Mouse (Mus musculus) olfactory bulb, adult 2 months (tissue): ENCODE data around the gene Tnnt3.

Experiments
- CTCF ChIP-seq: fragments of 200-500 bp; IDR thresholded peaks from 2 replicates; pipeline ENCODE4 v1.5.1; 2012; ENCODE audit warnings: low read depth, mild to moderate bottlenecking, low read length, moderate library complexity; ENCODE audit not compliant: insufficient read depth
- POLR2A ChIP-seq: fragments of 200-500 bp; IDR thresholded peaks from 2 replicates; pipeline ENCODE4 v1.6.1; 2012; ENCODE audit warnings: mild to moderate bottlenecking, low read depth, low read length, moderate library complexity; ENCODE audit not compliant: insufficient read depth

DNA sequence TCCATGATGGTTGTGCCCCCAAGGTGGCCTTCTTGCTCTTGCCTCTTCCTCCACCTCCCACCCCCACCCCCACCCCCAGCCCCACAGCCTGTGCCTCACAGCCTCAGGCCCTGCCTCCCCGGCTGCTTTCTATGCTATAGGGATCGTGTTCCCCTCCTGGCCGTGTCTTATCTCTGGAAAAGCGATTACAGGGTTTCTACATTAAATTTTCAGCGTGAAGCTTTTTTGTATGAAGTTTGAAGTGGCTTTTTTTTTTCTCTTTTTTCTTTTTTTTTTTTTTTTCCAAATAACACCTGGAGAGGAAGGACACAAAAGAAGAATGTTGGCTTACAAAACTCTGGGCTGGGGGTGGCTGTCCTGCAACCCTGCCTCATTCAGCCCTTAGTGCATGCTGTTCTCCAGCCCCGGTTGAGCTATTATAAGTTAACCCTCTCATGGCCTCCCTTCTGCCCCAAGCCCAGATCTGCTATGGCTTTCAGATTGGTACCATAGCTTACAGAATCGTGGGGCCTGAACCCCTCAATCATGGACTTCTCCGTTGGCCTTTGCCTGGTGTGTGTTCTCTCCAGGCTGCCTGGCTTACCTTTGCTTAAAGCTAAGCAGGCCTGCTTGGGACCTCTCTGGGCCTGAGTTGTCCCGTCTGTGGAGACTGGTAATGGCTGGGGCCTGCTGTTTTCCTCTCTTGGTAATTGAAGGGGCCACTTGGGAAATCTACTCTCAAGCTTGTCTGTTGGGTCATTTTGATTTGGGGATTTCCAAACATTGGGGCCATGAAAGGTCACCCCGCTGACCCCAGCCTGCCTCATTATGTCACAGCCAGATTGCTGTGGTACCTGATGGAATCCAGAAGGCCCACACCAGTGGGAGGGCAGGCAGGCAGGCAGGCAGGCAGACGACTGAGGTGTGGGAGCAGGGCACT lies 55.0 kb downstream of the Tnnt3 start:
- TF ChIP-seq CTCF (no peak), POLR2A (no peak)
